Mouse (Mus musculus) layer of hippocampus, postnatal 14 days (tissue): ENCODE results near the gene Gpbp1. TPM values are rescaled to one million over a fixed set of nuclear protein-coding genes. Genes with fewer than 3 reads are reported as not detected.

Source experiments
- DNase-seq, 2 experiments: peaks; one replicate each; pipeline ENCODE4 v3.0.0; 2021 to 2022; ENCODE audit warnings: low spot score in 2 of 2, mixed read lengths in 1 of 2
- long read RNA-seq, 2 experiments: library from polyadenylated mRNA; stranded (forward); transcript quantifications; one replicate each; pipeline ENCODE4 v2.0.0; 2021
- total RNA-seq, 2 experiments: library from RNA; stranded (reverse); gene quantifications; 2 replicates each; pipeline ENCODE4 v1.2.3; 2021

Gpbp1 gene
- 10 to 100 TPM; 82.5 to 83.5 TPM for total RNA-seq
- long read RNA-seq, experiment 1, transcript Gpbp1-202 (12 exons, 3,299 nt) = minor isoform, 29 of 114 reads
- long read RNA-seq, experiment 1, transcript Gpbp1-201 (13 exons, 3,694 nt) = major isoform, 56 of 114 reads
- long read RNA-seq, experiment 1, partial matches to known transcripts = 7 of 114 reads
- long read RNA-seq, experiment 1, other reads (novel, unspliced or antisense) = 22 of 114 reads
- long read RNA-seq, experiment 2, transcript Gpbp1-202 (12 exons, 3,299 nt) = minor isoform, 36 of 125 reads
- long read RNA-seq, experiment 2, transcript Gpbp1-201 (13 exons, 3,694 nt) = major isoform, 60 of 125 reads
- long read RNA-seq, experiment 2, partial matches to known transcripts = 9 of 125 reads
- long read RNA-seq, experiment 2, other reads (novel, unspliced or antisense) = 20 of 125 reads

DNA sequence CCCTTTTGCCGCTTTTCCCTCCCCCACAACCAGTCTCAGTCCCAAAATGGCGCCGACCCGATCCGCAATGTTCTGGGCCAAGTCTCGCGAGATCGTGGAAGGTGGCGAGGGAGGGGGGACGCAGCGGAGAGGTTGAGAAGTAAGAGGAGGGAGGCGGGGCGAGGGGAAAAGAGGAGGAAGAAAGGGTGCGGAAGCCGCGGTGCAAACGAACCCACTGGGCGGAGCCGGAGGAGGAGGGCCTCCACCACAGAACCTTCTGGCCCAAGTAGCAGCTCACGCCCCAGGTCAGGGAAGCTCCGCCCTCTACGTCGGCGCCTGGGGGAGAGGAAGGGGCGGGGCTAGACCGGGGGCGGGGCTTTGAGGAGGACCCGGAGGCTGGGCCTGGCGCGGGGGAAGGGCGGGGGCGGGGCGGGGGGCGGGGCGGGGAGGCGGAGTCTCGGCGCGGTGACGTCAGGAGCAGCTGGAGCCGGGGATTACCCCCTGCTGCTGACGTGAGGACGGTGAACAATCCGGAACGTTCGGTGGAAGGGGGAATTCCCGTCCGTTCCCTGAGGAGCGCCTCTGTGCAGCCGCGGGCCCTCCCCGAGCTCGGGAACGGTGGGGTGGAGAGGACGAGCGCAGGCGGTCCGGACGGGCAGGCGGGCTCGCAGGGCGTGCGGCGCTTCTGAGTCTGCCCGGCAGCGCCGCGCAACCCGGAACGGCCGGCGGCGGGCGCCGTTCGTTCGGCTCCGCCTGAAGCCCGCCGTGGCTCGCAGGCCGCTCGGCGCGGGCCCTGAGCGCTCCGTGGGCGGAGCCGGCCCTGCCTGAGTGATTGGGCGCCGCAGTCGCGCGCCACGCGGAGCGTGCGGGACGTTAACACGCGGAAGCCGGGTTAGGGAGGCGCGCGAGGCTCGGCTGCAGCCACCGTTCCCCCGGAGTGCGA, at the start of gene Gpbp1:
Gene Gpbp1, minus strand, starts transcription at position 310 of the 922 bp plus-strand sequence.
- peak; percentile 99 to 100 for DNase-seq

DNA sequence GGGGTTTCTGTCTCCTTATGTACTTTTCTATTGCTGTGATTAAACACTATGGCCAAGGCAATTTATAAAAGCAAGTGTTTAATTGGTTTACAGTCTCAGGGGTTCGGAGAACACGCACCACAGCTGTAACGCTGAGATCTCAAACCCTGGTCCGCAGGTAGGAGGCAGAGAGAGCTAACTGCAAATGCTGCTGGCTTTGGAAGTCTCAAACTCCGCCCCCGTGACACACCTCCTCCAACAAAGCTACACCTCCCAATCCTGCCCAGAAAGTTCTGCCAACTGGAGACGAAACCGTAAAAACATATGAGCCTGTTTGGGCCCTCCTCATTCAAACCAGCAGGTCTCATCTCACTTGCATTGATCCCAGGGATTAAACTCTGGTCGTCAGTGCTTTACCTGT, 47.8 kb upstream of the Gpbp1 start:
- DNase-seq = no peak

DNA sequence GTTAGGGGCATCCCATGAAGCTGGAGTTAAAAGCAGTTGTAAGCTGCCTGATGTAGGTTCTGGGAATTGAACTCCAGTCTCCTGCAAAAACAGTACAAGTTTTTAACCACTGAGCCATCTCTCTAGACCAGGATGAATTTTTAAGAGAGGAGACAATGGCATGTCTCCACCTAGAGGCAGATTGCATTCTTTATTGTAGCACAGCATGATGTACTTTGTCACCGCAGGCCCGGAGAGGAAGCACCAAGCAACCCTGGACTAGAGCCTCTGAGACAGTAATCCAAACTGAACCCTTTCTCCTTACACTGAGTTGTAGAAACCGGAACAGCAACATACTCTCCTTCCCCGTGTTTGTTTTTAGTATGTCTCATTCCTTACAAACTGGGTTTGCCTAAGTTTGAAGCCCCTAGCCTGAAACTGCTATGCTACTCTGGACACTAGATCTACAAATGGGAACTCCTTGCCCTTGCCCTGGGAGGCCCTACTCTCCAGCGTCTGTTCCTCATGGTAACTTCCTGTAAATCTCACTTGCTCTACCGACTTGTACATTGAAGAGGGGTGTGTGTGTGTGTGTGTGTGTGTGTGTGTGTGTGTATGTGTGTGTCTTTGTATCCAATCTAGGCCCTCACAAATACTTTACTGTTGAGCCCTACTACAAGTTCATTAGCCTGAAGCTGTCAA, 46.4 kb upstream of the Gpbp1 start:
- no peak for DNase-seq

DNA sequence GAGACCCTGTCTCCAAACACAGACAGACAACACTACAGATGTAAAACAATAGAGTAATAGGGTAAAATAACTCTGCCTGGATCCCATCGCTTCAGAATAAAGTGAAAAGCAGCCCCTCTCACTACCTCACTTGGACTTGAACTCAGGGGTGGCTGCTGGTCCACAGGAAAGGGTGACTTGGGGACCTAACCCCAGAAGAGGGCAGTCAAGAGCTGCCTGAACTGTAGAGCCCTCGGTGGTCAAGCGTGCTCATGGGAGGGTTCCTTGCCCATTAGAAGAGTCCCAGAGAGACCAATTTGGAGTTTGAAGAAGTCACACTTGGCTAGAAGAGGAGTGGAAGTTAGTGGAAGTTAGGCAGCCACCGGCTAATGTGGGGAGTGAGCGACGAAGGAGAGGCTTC, 44.2 kb upstream of the Gpbp1 start:
- no peak for DNase-seq

DNA sequence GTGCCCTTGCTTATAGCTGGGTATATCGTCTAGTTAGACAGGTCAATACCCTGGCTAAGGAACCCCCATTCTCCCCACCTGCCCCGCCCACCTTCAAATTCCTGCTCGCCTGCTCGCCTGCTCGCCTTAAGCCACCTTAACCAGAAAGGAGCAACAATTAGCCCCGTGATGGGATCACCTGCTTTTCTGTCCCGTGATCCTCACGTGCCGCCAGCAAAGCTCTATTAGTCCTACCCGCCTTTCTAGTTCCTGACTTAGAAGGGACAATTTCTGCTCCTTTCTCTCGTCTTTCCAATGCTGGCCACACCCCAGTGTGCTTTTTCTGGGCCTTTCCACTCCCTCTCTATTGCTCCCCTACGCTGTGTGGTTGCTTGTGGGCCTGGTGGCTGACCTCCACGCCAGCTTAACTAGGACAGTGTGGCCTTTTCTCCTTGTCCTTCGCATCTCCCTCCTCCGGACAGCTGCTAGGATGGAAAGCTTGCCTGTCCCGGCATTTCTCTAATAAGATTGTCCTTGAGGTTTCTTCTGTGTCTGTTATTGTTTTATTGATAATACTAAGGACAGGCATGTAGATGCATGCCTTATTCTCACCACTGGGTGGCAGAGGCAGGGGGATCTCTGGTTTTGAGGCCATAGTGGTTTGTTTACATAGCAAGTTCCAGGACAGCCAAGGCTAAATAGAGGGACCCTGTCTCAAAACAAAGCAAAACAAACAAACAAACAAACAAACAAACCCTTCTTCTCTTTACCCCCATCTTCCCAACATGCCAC, 42.5 kb upstream of the Gpbp1 start:
- DNase-seq = no peak

DNA sequence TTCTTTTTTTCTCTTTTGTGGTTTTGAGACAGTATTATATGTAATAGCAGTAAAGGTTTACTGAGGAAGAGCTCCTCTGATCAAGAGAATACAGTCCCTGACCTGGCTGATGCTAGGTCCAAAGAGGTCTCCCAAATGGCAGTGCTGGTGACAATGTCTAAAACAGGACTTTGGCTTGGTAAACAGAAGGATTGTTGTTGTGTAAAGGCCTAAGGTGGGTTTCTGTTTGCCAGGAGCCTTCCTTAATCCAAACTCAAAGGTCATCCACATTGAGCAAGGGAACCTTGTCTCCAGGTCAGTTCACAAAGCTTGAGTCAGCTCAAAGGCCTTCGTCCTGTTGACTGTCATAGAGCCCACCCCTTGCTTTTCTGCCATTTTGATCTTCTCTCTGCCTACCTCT, 41.8 kb upstream of the Gpbp1 start:
- DNase-seq = no peak

DNA sequence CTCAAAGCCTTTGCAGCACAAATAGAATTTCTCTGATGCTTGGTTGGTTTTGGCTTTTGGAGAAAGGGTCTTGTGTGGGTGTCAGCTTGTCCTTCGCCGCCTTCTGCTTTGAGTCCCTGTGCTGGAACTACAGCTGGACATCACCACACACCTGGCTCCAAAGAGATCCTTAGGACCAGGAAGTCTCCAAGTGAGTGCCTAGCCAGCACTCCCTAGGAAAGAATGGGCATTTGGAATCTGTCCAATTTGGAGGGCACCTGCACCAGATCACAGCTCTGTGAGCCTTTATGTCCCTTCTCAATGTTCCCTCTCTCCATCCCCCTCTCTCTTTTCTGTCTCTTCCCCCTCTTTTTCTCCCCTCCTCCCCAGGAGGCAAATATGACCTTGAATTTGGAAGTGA, 34.4 kb upstream of the Gpbp1 start:
- DNase-seq = no peak

DNA sequence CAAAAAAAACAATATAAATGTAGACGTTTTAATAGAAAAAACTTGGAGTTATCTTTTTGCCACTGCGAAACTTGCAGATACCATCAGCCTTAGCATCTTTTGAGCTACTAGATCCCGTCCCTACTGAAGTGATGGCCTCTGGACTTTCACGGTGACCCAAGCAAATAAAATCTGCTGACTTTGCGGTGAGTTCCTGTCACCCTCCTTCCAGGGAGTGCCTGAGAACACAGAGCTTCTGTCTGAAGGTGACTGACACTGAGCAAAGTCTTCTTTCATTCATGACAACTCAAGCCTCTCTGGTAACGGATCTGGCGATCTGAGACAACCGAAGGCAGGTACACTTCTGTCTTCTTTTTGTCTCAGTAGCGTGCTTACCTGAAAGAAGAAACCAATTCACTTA, 32.4 kb upstream of the Gpbp1 start:
- no peak for DNase-seq

DNA sequence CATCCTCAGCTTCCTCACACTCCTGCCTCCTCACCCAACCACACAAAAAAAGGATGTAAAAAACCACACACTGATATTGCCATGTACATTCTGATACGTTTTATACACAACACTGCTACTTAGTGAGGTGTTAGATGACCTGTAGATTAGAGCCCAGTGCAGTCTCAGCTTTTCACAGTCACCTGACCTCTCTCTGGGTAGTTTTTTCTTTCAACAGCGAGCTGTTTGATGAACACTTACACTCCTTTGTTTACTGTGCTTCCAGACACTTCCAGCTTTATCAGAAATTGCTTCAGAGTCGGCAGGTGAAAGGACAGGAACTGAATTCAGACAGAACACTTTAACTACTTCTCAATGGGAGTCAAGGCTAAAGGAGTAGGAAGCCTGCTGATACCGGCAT, 30.5 kb upstream of the Gpbp1 start:
- DNase-seq = no peak

DNA sequence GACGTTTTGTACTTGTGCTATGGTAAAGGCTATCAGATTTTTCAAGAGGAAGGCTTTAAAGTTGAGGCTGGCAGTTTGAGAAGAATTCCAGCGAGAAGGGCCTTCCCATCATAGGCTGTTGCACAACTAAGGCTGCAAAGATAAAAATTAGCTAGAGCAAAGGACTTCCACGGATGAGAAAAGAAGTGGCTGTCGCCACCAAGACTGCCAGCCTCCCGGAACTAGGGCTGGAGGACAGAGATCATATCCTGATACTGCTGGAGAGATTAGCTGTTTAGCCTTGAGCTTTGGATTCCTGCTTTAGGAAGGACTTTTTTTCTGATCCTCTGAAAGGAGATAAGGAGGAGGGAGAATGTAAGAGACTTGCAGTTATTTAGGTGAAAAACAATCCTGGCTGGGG, 28.4 kb upstream of the Gpbp1 start:
- no peak for DNase-seq

DNA sequence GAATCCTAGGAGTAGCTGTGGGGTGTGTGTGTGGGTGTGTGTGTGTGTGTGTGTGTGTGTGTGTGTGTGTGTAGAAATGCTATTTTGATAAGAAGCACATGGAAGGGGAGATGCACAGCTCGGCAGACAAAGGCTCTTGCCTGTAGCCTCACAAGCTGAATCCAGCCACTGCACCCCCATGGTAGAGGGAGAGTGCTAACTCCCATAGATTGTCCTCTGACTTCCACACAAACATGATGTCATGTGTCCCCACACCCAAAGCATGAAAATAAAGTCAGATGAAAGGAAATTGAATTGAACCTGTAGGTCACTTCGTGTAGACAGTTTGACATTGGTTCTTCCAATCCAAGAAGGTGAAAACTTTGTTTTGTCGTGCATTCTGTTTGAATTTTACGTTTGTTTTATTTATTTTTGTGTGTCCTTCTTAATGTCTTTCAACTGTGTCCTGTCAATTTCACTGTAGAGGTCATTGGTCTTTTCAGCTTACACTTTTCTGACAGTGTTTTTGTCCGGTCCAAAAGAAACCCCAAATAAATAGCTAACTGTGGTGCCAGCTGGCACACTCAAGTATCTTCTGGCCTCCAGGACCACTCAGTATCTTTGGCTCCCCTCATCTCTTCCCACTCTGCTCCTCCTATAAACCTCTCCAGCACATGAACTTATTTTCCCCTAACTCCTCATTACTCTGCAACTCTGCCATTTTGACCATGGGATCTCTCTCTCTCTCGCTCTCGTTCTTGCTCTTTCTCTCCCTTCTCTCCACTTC, 26.7 kb upstream of the Gpbp1 start:
- DNase-seq = no peak

DNA sequence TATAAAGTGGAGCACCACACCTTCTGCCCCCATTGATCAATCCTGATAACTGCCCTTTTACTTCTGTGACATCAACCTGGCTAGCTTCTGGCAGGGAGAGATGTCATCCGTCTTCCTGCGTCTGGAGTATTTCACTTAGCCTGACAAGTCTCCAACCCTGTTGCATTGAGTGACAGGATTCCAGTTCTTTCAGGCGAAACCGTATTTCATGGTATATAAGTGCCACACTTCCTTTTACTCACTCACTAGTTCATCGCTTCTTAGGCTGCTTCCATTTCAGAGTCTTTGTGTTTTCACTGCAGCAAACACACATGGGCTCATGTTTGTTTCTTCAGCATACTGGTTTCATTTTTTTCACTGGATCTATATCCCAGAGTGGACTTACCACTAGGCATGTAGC, 19.5 kb upstream of the Gpbp1 start:
- DNase-seq = no peak

DNA sequence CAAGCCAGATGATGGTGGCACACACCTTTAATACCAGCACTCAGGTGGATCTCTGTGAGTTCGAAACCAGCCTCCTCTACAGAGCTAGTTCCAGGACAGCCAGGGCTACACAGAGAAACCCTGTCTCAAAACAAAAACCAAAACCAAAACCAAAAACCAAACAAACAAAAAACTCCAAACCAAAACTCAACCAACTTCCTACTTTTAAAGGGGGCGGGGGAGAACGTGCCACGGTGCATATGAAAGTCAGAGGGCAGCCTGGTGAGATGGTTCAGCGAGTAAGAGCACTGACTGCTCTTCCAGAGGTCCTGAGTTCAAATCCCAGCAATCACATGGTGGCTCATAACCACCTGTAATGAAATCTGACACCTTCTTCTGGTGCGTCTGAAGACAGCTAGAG, 18.7 kb upstream of the Gpbp1 start:
- DNase-seq = no peak

DNA sequence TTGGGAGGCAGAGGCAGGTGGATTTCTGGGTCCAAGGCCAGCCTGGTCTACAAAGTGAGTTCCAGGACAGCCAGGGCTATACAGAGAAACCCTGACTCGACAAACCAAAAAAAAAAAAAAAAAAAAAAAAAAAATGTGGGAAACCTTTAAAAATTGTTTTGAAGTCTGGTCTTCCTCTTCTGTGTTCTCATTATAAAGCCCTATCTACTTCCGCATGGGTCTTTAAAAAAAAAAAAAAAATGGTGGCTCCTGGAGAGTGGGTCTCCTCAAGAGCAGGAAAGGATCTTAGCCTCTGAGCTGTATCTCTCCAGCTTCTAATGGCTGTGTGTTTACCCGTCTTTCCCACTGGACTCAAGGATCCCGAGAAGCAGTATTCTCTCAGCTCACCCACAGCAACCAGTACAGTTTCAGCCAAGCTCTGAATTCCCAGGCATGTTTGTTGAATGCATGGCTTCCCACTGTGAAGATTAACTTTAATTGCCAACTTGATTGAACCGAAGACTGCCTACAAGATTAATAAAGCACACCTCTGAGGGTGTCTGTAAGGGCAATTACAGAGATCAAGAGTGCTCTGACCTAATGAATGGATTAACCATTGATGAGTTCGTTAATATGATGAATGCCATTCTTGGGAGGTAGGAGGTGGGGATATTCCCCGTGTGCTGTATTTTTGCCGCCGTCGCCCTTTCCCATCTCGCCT, 4.6 kb upstream of the Gpbp1 start:
- no peak for DNase-seq

DNA sequence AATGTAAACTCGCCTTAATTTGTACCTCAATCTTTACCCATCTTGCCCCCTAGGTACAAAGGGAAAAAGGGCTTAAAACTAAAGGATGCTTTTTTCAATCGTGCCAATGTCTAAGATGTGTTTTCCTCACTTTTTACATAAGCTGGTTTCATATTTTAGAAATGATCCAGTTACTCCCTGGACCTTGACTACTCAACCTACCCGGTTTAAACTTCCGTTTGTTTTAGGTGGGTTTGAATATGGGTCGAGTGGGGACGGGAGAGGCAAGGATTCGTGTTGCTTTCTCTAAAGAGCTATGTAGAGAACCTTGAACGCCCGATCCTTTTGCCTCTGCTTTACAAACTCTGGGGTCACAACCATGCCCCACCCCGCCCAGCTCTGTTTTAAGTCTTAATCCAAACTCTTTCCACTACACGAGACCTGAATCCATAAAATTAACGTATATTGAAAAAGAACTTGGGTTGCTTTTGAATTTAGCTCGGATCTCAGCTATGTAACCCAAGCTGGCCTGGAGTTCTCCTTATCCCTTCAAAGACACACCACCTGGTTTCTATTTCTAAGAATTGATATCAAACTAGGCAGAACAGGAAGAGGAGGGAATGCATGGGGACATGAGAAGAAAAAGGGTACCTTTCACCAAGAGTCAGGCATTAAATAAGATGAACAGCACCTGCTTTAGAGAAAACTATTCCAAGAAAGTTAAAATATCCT, 1.3 kb upstream of the Gpbp1 start:
- DNase-seq = no peak

DNA sequence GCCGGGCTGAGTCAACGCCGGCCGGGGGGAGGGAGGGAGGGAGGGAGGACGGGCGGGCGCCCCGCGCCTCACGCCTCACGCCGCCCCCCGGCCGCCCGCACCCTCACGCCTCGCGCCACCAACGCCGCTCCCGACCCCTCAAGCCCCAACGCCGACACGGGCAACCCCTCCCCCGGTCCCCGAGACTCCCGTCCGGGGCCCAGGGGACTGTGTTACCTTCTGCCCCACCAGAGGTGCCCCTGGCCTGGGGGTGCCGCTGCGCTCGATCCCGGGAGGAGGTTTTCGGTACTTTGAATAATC, 459 bp downstream of the Gpbp1 start:
- no peak for DNase-seq

DNA sequence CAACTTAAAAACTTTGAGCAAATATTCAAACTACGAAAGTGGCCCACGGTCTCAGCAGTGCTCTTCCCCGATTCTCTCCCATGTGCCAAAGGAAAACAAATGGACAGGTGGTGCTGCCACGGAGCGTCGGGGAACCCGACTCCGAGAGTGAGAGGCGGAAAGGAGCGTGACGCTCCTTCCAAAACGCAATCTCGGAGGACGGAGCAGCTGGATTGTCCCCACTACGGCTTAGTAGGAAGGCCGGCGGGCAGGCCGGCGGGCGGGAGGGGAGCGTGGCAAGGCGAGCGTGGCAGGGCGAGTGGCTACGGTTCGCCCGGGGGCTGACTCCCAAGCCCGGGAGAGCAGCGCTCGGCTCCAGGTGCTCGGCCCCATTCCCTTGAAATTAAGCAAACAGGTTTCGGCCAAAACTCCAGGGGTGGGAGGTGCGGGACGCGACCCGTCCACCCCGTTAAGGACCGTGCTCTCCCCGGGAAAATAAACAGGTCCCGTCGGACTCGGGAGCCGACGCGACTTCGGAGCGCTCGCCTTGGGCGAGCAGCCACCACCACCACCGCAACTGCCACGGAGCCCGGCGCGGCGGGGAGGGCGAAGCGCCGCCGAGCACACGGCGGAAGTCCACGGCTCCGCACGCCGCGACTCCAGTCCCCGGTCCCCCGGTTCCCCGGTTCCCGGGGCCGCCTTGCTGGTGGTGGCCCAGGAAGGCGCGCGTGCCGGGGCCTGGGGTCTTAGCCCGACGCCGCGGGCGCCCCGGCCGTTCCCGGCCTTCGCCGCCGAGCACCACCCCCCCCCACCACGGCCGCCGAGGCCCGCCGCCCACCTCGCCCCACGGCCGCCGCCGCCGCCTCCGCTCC, 1.0 kb downstream of the Gpbp1 start:
- peak; percentile 18 to 21 for DNase-seq

DNA sequence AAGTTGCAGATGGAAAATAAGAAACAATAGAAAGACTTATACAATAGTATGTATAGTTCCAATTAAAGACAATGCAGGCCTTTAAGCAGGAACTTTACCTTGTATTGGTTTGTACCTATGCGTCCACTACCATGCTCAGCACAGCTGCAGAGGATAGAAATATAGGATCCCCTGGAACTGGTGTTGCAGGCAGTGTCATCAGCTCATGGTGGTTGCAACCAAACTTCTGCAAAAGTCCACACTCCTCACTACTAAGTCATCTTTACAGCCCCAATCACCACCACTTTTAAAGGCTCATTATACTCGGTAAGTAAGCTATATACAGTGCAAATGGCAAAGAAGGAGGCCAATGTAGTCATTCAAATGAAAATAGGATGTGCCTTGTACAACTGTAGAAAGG, 12.2 kb downstream of the Gpbp1 start:
- no peak for DNase-seq
